Mouse (Mus musculus) urinary bladder, postnatal 4 days (tissue): ENCODE data around the gene Bola1.

Experiments
- DNase-seq, 2 experiments: peaks; one replicate each; pipeline ENCODE4 v3.0.0; 2021 to 2022; ENCODE audit warnings: low spot score in 2 of 2

Bola1 gene

DNA sequence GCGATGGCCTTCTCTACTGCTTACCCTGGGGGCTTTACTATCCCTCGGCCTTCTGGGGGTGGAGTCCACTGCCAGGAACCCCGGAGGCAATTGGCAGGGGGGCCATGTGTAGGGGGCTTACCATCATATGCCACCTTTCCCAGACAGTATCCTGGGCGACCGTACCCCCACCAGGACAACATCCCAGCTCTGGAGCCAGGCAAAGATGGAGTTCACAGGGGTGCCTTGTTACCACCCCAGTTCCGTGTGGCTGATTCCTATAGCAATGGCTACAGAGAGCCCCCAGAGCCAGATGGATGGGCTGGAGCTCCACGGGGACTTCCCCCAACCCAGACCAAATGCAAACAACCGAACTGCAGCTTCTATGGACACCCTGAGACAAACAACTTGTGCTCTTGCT is 64.0 kb downstream of the Bola1 start:
- DNase-seq: no peak

DNA sequence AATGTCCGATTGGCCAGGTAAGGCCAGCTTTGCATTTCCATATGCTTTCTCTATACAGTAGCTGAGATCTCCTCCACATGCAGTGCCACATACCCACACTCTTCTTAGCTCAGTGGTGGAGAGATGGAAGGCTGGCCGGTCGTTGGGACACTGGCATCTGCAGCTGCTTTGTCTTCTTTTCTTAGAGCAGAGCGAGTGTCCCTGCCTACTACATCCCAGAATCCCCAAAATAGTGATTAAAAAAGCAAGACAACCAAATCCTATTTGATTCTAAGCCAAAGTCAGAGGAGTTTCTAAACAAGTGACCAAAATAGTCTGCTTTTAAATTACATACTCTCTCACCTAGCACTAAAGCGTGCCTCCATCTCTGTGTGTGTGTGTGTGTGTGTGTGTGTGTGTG is 66.9 kb downstream of the Bola1 start:
- DNase-seq: no peak

- DNase-seq: no peak
These were observed 67.7 kb downstream of the Bola1 start for GRCm38 (mm10) chr3:96151836-96152235.

DNA sequence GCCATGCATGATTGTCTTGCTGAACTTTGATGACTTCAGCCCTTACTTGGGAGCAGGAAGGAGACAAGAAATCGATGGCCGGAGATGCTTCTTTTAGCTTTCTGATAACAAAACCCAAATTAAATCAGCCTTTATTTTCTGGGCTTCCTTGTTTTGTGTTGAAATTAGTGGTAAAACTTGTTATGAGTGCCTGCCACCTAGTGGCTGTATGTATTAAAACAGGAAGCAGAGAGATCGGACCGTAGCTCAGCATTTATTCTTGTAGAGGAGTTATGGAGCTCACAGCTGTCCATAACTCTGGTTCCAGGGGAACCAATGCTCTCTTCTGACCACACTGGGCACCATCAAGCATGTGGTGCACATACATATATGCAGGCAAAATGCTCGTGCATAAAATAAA is 71.6 kb downstream of the Bola1 start:
- no peak for DNase-seq
